Mouse (Mus musculus): ENCODE data around the gene Elf2. TPM values are rescaled to one million over a fixed set of nuclear protein-coding genes. Genes with fewer than 3 reads are reported as not detected.

Gene Elf2
- polyA plus RNA-seq, 1 experiment: 24.1 TPM

DNA sequence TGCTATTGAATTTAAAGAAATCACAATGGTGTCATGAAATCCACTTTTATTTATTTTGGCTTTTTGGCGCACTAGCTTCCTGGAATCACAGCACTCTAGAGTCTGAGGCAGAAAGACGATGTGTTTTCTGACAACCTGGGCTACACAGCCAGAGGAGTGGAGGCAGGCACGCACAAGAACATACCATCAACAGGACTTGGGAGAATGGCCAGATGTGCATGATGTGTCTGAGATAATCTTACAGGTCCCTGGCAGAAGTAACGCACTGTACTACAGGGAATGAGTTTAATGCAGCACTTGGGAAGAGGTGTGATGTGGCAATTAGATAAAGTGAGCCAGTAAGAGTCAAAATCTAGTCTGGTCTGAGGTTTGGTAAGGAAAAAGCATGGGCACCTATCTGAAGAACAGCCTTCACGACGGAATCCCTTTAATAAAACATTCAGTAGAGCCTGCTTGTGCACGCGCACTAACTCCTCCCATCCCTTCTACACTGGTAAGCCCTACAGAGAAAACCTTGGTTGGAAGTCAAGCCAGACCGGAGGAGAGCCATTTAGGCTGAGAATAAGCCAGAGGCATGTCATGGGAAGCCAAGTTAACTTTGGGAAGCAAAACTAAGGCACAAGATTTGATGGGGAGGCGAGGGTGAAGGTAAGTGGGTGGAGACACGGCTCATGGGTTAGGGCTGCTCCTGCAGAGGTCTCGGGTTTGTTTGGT is 87.6 kb downstream of the Elf2 start:
- peaks cover 2% of the 10 kb centered on the region; the same call in 1 of the 2 replicates for H3K4me1 ChIP-seq (ENCODE audit: control insufficient read depth, insufficient read depth, insufficient read length, low read length)
- H3K27ac ChIP-seq (replicated peaks; ENCODE audit: low read depth, low read length): no peak overlapping the region
- H3K4me3 ChIP-seq (ENCODE audit: insufficient read depth, low read depth, low read length): no peak overlapping the region

GRCm38 (mm10) chr3:51252223-51252622 is 88.2 kb downstream of the Elf2 start:
- Histone ChIP-seq H3K4me3 (ENCODE audit: insufficient read depth, low read depth, low read length) (no peak overlapping the region), H3K4me1 (ENCODE audit: control insufficient read depth, insufficient read depth, insufficient read length, low read length) (peaks cover under 1% of the 10 kb centered on the region; the same call in 1 of the 2 replicates), H3K27ac (replicated peaks; ENCODE audit: low read depth, low read length) (no peak overlapping the region)

- Histone ChIP-seq H3K27ac (replicated peaks; ENCODE audit: low read depth, low read length) (no peak overlapping the region), H3K4me1 (ENCODE audit: control insufficient read depth, insufficient read depth, insufficient read length, low read length) (no peaks in the 10 kb centered on the region)
These were observed 89.4 kb downstream of the Elf2 start for GRCm38 (mm10) chr3:51251057-51251456.

DNA sequence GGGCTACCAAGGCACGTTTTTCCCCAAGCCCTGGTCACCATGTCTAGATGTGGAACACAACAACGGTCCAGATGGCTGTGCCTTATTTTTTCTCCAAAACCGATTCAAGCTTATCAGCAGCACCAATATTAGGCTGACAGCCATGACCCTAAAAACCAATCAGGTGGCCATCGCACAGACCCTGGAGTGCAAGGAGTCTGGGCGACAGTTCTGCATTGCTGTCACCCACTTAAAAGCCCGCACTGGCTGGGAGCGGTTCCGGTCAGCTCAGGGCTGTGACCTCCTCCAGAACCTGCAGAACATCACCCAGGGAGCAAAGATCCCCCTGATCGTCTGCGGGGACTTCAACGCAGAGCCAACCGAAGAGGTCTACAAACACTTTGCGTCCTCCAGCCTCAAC is 90.6 kb downstream of the Elf2 start:
- Histone ChIP-seq H3K4me3 (ENCODE audit: insufficient read depth, low read depth, low read length) (no peak overlapping the region), H3K27ac (replicated peaks; ENCODE audit: low read depth, low read length) (no peak overlapping the region), H3K4me1 (ENCODE audit: control insufficient read depth, insufficient read depth, insufficient read length, low read length) (no peaks in the 10 kb centered on the region)

More at GRCm38 (mm10) chr3:51251057-51251456, 89.4 kb downstream of the Elf2 start:
- H3K4me3 ChIP-seq (ENCODE audit: insufficient read depth, low read depth, low read length): no peak overlapping the region

DNA sequence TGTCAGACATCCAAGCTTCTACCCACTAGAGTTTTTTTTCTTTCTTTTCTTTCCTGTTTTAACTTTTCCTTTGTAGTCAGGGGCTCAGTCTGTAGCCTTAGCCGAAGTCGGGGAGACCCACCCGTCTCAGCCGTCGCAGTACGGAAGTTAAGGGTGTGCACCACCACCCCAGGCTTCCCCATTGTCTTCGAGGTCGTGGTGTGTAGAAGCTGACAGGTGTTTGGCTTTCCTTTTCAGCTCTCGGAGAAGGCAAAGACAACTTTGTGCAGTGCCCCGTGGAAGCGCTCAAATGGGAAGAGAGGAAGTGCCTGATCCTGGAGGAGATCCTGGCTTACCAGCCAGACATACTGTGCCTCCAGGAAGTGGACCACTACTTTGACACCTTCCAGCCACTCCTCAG is 91.0 kb downstream of the Elf2 start:
- Histone ChIP-seq H3K27ac (replicated peaks; ENCODE audit: low read depth, low read length) (no peak overlapping the region), H3K4me3 (ENCODE audit: insufficient read depth, low read depth, low read length) (no peak overlapping the region), H3K4me1 (ENCODE audit: control insufficient read depth, insufficient read depth, insufficient read length, low read length) (no peaks in the 10 kb centered on the region)

DNA sequence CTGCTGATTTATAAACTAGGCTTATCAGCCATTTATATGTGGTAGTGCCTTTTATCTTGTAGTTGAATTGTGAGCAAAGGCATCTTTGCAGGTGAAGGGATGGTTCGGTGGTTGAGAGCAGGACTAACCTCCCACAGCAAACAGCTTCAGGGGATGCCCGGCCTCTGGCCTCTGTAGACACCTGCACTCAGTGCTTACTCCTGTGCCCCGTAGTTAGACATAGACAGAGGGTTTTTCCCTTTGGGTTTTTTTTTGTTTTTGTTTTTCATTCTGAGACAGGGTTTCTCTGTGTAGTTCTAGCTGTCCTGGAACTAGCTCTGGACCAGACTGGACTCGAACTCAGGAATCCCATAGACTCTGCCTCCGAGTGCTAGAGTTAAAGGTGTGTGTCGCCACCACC is 91.9 kb downstream of the Elf2 start:
- Histone ChIP-seq H3K4me3 (ENCODE audit: insufficient read depth, low read depth, low read length) (no peak overlapping the region), H3K27ac (replicated peaks; ENCODE audit: low read depth, low read length) (no peak overlapping the region)

DNA sequence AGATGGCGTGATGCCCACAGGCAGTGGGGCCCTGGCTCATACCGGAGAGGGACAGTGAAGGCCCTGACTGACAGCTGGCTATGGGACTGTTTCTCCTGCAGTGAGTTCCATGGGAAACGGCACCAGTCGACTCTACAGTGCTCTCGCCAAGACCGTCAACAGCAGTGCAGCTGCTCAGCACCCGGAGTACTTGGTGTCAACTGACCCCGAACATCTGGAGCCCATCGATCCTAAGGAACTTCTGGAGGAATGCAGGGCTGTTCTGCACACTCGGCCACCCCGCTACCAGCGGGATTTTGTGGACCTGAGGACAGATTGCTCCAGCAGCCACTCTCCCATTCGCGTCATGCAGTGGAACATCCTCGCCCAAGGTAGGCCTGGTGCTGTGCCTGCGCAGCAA is 92.8 kb downstream of the Elf2 start:
- H3K27ac ChIP-seq (replicated peaks; ENCODE audit: low read depth, low read length): no peak overlapping the region
- no peaks in the 10 kb centered on the region for H3K4me1 ChIP-seq (ENCODE audit: control insufficient read depth, insufficient read depth, insufficient read length, low read length)
- no peak overlapping the region for H3K4me3 ChIP-seq (ENCODE audit: insufficient read depth, low read depth, low read length)

More for the DNA sequence above, 91.9 kb downstream of the Elf2 start:
- no peaks in the 10 kb centered on the region for H3K4me1 ChIP-seq (ENCODE audit: control insufficient read depth, insufficient read depth, insufficient read length, low read length)

DNA sequence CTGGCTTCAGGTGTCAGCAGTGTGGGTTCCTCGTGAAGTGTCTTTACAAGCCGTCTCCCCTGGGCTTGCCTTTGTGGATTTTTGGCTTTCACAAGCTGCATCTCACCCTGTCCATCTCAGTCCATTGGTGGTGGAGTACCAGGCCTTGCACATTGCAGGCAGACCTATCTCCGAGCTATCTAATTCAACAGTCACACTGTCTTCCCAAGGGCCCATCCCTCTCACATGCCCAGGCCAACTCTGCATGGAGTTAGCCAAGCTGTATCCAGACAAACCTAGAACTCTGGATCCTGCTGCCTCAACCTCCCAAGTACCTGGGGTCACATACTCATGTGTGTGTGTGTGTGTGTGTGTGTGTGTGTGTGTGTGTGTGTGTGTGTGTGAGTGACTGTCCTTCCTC is 100.9 kb downstream of the Elf2 start:
- Histone ChIP-seq H3K4me1 (ENCODE audit: control insufficient read depth, insufficient read depth, insufficient read length, low read length) (no peaks in the 10 kb centered on the region), H3K4me3 (ENCODE audit: insufficient read depth, low read depth, low read length) (no peak overlapping the region)

DNA sequence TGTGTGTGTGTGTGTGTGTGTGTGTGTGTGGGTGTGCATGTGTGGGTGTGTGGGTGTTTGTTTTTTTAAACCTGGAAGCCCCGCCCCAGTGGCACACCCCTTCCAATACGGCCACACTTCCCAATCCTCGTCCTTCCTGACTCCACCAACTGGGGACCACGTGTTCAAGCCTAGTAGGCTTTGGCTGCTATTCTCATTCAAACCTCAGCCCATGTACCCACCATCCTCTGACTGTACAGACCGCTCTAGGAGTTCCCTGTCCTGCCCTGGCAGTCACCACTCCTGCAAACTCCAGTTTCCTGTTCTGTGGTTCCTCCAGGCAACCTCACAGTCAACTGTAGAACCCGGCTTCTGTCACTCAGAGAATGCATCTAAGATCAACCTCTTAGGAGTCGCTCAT is 101.9 kb downstream of the Elf2 start:
- Histone ChIP-seq H3K4me3 (ENCODE audit: insufficient read depth, low read depth, low read length) (no peak overlapping the region), H3K4me1 (ENCODE audit: control insufficient read depth, insufficient read depth, insufficient read length, low read length) (no peaks in the 10 kb centered on the region; the same call in 1 of the 2 replicates), H3K27ac (replicated peaks; ENCODE audit: low read depth, low read length) (no peak overlapping the region)

More for the DNA sequence above, 100.9 kb downstream of the Elf2 start:
- no peak overlapping the region for H3K27ac ChIP-seq (replicated peaks; ENCODE audit: low read depth, low read length)

DNA sequence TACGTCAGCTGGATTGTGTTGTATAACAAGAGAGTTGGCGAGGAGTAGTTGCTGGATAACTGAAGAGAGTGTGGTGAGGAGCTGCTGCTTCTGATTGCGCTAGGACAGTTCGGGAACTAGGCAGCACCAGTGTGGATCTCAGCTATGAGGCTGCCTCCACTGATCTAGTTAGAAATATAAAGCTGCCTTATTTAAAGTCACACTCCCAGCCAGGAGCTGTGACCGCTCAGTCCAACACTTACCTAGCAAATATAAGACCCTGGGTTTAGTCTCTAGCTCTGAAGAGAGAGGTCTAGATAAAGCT is 105.8 kb downstream of the Elf2 start:
- no peak overlapping the region for H3K4me3 ChIP-seq (ENCODE audit: insufficient read depth, low read depth, low read length)
- H3K4me1 ChIP-seq (ENCODE audit: control insufficient read depth, insufficient read depth, insufficient read length, low read length): peaks cover 4% of the 10 kb centered on the region; the same call in 1 of the 2 replicates
- H3K27ac ChIP-seq (replicated peaks; ENCODE audit: low read depth, low read length): no peak overlapping the region

GRCm38 (mm10) chr3:51233918-51234751 is 106.3 kb downstream of the Elf2 start:
- Histone ChIP-seq H3K4me3 (ENCODE audit: insufficient read depth, low read depth, low read length) (no peak overlapping the region), H3K4me1 (ENCODE audit: control insufficient read depth, insufficient read depth, insufficient read length, low read length) (peaks cover 4% of the 10 kb centered on the region; the same call in 1 of the 2 replicates), H3K27ac (replicated peaks; ENCODE audit: low read depth, low read length) (peak overlapping the region; percentile 57)

DNA sequence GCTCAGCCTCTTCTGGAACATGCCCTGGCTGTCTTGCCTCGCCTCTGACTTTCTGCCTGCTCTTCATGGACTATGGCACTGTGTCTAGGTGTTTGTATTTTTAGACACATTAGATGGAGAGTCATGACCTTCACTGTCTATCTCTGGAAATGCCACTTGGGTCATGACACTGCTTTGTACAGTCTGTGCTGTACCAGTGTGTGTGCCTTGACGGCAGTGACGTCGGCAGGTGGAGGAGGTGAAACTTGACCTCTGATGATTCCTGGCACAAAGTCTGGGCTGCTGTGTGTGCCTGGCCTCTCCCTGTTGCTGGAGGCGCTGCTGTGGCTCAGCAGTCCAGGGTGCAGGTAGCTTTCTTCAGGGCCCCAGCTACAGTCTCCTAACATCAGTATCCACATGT is 107.0 kb downstream of the Elf2 start:
- Histone ChIP-seq H3K27ac (replicated peaks; ENCODE audit: low read depth, low read length) (peak overlapping the region; percentile 57), H3K4me3 (ENCODE audit: insufficient read depth, low read depth, low read length) (no peak overlapping the region), H3K4me1 (ENCODE audit: control insufficient read depth, insufficient read depth, insufficient read length, low read length) (peaks cover 6% of the 10 kb centered on the region; the same call in 1 of the 2 replicates)

GRCm38 (mm10) chr3:51232205-51232910 is 108.1 kb downstream of the Elf2 start:
- H3K4me3 ChIP-seq (ENCODE audit: insufficient read depth, low read depth, low read length): no peak overlapping the region
- H3K27ac ChIP-seq (replicated peaks; ENCODE audit: low read depth, low read length): peak overlapping the region; percentile 41

DNA sequence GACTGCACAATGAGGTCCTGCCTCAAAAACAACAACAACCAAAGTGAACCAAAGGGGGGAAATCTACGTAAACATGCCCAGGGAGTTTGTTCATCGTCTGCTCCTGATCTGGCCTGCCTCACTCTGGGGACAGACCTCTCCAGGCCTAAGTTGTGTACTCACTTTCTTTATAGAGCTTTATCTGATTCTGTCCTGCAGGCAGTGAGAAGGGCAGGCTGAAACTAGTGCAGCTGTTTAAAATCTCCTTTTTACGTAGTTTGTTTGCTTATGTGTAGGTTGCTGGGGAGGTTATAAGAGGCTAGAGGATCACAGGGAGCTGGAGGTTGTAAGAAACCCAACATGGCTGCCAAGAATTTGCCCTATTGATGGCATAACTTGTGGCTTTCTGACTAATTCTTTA is 109.0 kb downstream of the Elf2 start:
- peak overlapping the region; percentile 15; the same call in 1 of the 2 replicates for H3K27ac ChIP-seq (replicated peaks; ENCODE audit: low read depth, low read length)
- peaks cover 12% of the 10 kb centered on the region for H3K4me1 ChIP-seq (ENCODE audit: control insufficient read depth, insufficient read depth, insufficient read length, low read length)
- H3K4me3 ChIP-seq (ENCODE audit: insufficient read depth, low read depth, low read length): no peak overlapping the region

More at GRCm38 (mm10) chr3:51232205-51232910, 108.1 kb downstream of the Elf2 start:
- peaks cover 9% of the 10 kb centered on the region for H3K4me1 ChIP-seq (ENCODE audit: control insufficient read depth, insufficient read depth, insufficient read length, low read length)

- Histone ChIP-seq H3K4me1 (ENCODE audit: control insufficient read depth, insufficient read depth, insufficient read length, low read length) (peaks cover 17% of the 10 kb centered on the region), H3K4me3 (ENCODE audit: insufficient read depth, low read depth, low read length) (no peak overlapping the region), H3K27ac (replicated peaks; ENCODE audit: low read depth, low read length) (0 out of 2 replicates have a peak overlapping the region, but pooled peaks have one; percentile 15)
These were observed 109.6 kb downstream of the Elf2 start for GRCm38 (mm10) chr3:51230886-51231285.
